Mouse (Mus musculus) subcutaneous adipose tissue, adult 2 months (tissue): ENCODE data around the gene Trabd2b. TPM values are rescaled to one million over a fixed set of nuclear protein-coding genes. Genes with fewer than 3 reads are reported as not detected.

Source experiments
- polyA plus RNA-seq: library from polyadenylated mRNA; depleted of rRNA; stranded (reverse); fragments of >200 nt; gene quantifications from 2 replicates; pipeline ENCODE4 v1.2.3, GENCODE M21; 2012; ENCODE audit warnings: low replicate concordance; rRNA removed

Trabd2b gene
- 17.0 and 42.6 TPM in 2 replicates for polyA plus RNA-seq

GRCm38 (mm10) chr4:114406355-114407101 lies at the start of gene Trabd2b:
Gene Trabd2b (plus strand): TSS chr4:114406724.

Other genes with a start within 250 kb of the Trabd2b start
- gene Skint11, start 243.3 kb upstream of the Trabd2b start, polyA plus RNA-seq: not detected in 2 replicates